Mouse (Mus musculus): ENCODE measurements around the gene Ankrd13c.

DNA sequence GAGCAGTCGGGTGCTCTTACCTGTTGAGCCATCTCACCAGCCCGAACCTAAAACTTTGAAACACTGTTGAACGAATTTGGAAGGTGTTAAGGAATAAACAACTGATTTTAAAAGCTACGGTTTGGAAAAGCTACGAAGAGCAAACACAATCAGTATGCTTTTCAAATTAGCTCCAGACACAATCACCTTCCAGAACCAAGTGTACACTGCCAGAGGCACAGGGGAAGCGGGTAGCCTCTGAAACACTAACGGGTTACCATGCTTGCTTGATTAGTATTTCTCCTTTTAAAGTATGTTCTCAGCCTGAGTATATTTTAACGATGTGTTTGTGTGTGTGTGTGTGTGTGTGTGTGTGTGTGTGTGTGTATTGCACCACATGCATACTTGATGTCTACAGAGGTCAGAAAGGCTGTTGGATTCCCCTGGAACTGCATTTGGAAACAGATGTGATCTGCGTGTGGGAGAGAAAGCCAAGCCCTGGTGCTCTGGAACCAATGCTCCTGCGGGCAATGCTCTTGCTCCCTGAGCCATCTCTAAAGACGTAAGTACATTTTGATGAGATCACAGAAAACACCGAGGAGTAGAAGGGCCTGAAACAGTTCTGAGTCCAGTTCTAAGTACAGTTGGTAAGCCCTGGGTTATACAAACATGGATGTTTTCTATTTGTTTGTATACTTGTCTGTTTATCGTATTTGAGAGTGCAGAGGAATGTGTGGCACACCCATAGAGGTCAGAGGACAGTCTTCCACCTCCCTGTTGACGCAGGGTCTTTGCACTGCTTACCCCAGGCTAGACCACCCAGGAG is 21.1 kb upstream of the Ankrd13c start:
- no peak for TF ChIP-seq POLR2A (IDR thresholded peaks at IDR 0.05; ENCODE audit: extremely low read depth, insufficient read depth, low read length)
- no peak for TF ChIP-seq CTCF (IDR thresholded peaks at IDR 0.05; ENCODE audit: extremely low read depth, insufficient read depth, low read length)
